Mouse (Mus musculus) heart, adult 2 months (tissue): ENCODE results near the gene Capn11. TPM values are rescaled to one million over a fixed set of nuclear protein-coding genes. Genes with fewer than 3 reads are reported as not detected.

ENCODE experiments used
- DNase-seq, 2 experiments: peaks; one replicate each; pipeline ENCODE4 v3.0.0; 2021
- H3K27ac ChIP-seq: fragments of 200-600 bp; 2 replicates; pipeline ENCODE4 v1.8.1; 2022
- H3K27me3 ChIP-seq: fragments of 200-500 bp; 2 replicates; pipeline ENCODE4 v1.6.1; 2012; ENCODE audit warnings: mild to moderate bottlenecking, low read length, inconsistent platforms, mixed read lengths; ENCODE audit not compliant: control insufficient read depth, insufficient read depth
- H3K36me3 ChIP-seq: fragments of 200-500 bp; 2 replicates; pipeline ENCODE4 v1.6.1; 2012; ENCODE audit warnings: low read length, inconsistent platforms; ENCODE audit not compliant: control insufficient read depth, insufficient read depth
- H3K4me1 ChIP-seq: fragments of 200-500 bp; 2 replicates; pipeline ENCODE4 v1.6.1; 2011; ENCODE audit warnings: low read length; ENCODE audit not compliant: control insufficient read depth, insufficient read depth
- H3K4me3 ChIP-seq: fragments of 200-600 bp; 2 replicates; pipeline ENCODE4 v1.8.1; 2022
- H3K79me2 ChIP-seq: fragments of 200-500 bp; replicated peaks from 2 replicates; pipeline ENCODE4 v1.6.1; 2012; ENCODE audit warnings: mild to moderate bottlenecking, inconsistent platforms, low read length, moderate library complexity, mixed read lengths; ENCODE audit not compliant: control insufficient read depth, insufficient read depth
- H3K9ac ChIP-seq: fragments of 200-500 bp; 2 replicates; pipeline ENCODE4 v1.6.1; 2012; ENCODE audit warnings: low read depth, mild to moderate bottlenecking, control low read depth, inconsistent platforms, low read length, mixed read lengths
- CTCF ChIP-seq: fragments of 200-600 bp; IDR thresholded peaks from 2 replicates; pipeline ENCODE4 v1.8.1; 2022; ENCODE audit warnings: antibody characterized with exemption, mild to moderate bottlenecking, moderate library complexity
- EP300 ChIP-seq: fragments of 200-500 bp; IDR thresholded peaks from 2 replicates; pipeline ENCODE4 v1.6.1; 2011; ENCODE audit warnings: low read depth, low read length, control low read depth; ENCODE audit not compliant: insufficient read depth
- POLR2A ChIP-seq: fragments of 200-500 bp; IDR thresholded peaks from 2 replicates; pipeline ENCODE4 v1.6.1; 2011; ENCODE audit warnings: mild to moderate bottlenecking, low read depth, low read length, control low read depth; ENCODE audit not compliant: insufficient read depth
- WGBS: fragments of 180-500 bp; shearing (Covaris S2); methylation state at CpG from one replicate; pipeline ENCODE4 v1.1.7; 2018; 5-methylcytosine and 5-hydroxymethylcytosine counted together
- intact Hi-C: fragments of 180-260 bp; cut with DNase I; formaldehyde crosslinking; loops from one replicate; pipeline ENCODE4 v1.15.1; 2025
- polyA plus RNA-seq: library from polyadenylated mRNA; depleted of rRNA; stranded (reverse); fragments of >200 nt; gene quantifications from 2 replicates; pipeline ENCODE4 v1.2.3, GENCODE M21; 2012
- total RNA-seq, 2 experiments: library from RNA; stranded (reverse); gene quantifications; 2 replicates each; pipeline ENCODE4 v1.2.3; 2021

The Capn11 gene
- total and polyA plus RNA-seq, 3 experiments, result 0.59 TPM; not detected in 2

DNA sequence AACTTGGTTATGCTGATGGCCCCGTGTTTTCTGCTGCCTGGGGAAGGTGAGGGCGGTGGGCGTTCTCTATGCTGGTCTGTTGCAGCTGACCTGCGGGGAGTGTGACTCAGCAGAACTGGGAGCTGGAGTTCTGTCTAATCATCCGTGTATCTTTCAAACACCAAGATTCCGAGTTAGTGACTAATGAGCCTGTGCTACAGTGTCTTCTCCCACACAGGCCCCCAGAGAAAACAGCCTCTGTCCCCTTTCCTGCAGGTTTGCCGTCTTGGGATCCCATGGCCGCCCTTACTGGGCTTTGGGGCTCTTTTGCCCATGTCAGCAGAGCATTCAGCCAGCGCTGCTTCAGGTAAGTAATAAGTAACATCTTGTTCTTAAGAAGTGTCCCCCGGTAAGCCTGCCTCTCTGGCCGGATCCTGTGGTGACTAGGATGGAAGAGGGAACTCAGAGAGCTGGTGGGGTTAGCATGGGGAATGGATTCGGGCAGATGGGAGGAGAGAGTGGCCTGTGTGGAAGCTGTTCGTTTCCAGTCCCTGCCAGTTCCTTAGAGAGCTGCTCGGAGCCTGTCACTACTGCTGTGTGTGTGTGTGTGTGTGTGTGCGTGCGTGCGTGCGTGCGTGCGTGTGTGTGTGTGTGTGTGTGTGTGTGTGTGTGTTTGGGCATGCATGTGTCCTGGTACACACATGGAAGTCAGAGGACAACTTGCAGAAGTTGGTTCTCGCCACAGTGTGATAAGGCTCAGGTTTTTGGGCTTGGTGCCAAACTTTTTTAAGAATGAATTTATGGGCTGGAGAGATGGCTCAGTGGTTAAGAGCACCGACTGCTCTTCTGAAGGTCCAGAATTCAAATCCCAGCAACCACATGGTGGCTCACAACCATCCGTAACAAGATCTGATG, 36.3 kb upstream of the Capn11 start:
- H3K9ac ChIP-seq, result no peak overlapping the region
- no peaks in the 10 kb centered on the region; the same call in 1 of the 2 replicates for H3K79me2 ChIP-seq
- 67% methylated on average over 23 of the region's 23 CpGs for WGBS
- no peak for DNase-seq
- intact Hi-C loops, result no loop called here
- no peak for TF ChIP-seq POLR2A
- TF ChIP-seq EP300, result no peak
- TF ChIP-seq CTCF, result no peak
- no peak overlapping the region for H3K4me3 ChIP-seq
- H3K27me3 ChIP-seq, result no peaks in the 10 kb centered on the region
- H3K27ac ChIP-seq, result peak overlapping the region; percentile 86
- H3K4me1 ChIP-seq, result peaks cover 6% of the 10 kb centered on the region
- no peaks in the 10 kb centered on the region for H3K36me3 ChIP-seq

- 0 out of 2 replicates have a peak overlapping the region, but pooled peaks have one; percentile 17 for H3K9ac ChIP-seq
- H3K36me3 ChIP-seq, result no peaks in the 10 kb centered on the region
- no peak overlapping the region for H3K4me3 ChIP-seq
- intact Hi-C loops, result no loop called here
- H3K27me3 ChIP-seq, result no peaks in the 10 kb centered on the region
- DNase-seq, result peak in 1 of 2 experiments; percentile 62
- peaks cover 8% of the 10 kb centered on the region for H3K4me1 ChIP-seq
- 52% methylated on average over 18 of the region's 18 CpGs for WGBS
- TF ChIP-seq EP300 (peak; percentile 78; the same call in 1 of the 2 replicates), POLR2A (no peak)
- peak overlapping the region; percentile 86 for H3K27ac ChIP-seq
- peaks cover under 1% of the 10 kb centered on the region for H3K79me2 ChIP-seq
Measured at GRCm38 (mm10) chr17:45693812-45694565, 34.9 kb upstream of the Capn11 start.

GRCm38 (mm10) chr17:45692159-45692558, 33.0 kb upstream of the Capn11 start:
- Histone ChIP-seq H3K36me3 (no peaks in the 10 kb centered on the region), H3K27ac (no peak overlapping the region), H3K4me3 (no peak overlapping the region), H3K27me3 (no peaks in the 10 kb centered on the region), H3K79me2 (peaks cover 3% of the 10 kb centered on the region), H3K4me1 (peaks cover 11% of the 10 kb centered on the region), H3K9ac (no peak overlapping the region)
- no peak for TF ChIP-seq CTCF
- TF ChIP-seq POLR2A, result no peak
- no peak for TF ChIP-seq EP300
- intact Hi-C loops, result no loop called here
- no peak for DNase-seq
- WGBS, result 86% methylated on average over 5 of the region's 5 CpGs

- 90% methylated on average over 4 of the region's 4 CpGs for WGBS
- no peak for TF ChIP-seq POLR2A
- TF ChIP-seq EP300, result no peak
- DNase-seq, result no peak
- intact Hi-C loops, result no loop called here
- Histone ChIP-seq H3K36me3 (no peaks in the 10 kb centered on the region), H3K27me3 (no peaks in the 10 kb centered on the region; the same call in 1 of the 2 replicates), H3K9ac (no peak overlapping the region), H3K4me3 (no peak overlapping the region), H3K27ac (no peak overlapping the region), H3K4me1 (peaks cover 13% of the 10 kb centered on the region), H3K79me2 (peaks cover 8% of the 10 kb centered on the region)
Measured at GRCm38 (mm10) chr17:45690044-45690443, 30.9 kb upstream of the Capn11 start.

GRCm38 (mm10) chr17:45689120-45689519, 30.0 kb upstream of the Capn11 start:
- intact Hi-C loops, result no loop called here
- Histone ChIP-seq H3K4me1 (peaks cover 9% of the 10 kb centered on the region), H3K4me3 (no peak overlapping the region), H3K27me3 (no peaks in the 10 kb centered on the region; the same call in 1 of the 2 replicates), H3K36me3 (no peaks in the 10 kb centered on the region), H3K9ac (0 out of 2 replicates have a peak overlapping the region, but pooled peaks have one; percentile 21), H3K27ac (peak overlapping the region; percentile 20; the same call in 1 of the 2 replicates), H3K79me2 (peaks cover 8% of the 10 kb centered on the region)
- 41% methylated on average over 9 of the region's 9 CpGs for WGBS
- DNase-seq, result no peak
- TF ChIP-seq CTCF, result no peak
- TF ChIP-seq EP300, result no peak
- TF ChIP-seq POLR2A, result no peak
